Mouse (Mus musculus): Measurements from ENCODE around the gene Adamts17. TPM values are rescaled to one million over a fixed set of nuclear protein-coding genes. Genes with fewer than 3 reads are reported as not detected.

Adamts17 gene
- total and polyA plus RNA-seq, 3 experiments = 0.33 to 0.42 TPM; not detected in 1

DNA sequence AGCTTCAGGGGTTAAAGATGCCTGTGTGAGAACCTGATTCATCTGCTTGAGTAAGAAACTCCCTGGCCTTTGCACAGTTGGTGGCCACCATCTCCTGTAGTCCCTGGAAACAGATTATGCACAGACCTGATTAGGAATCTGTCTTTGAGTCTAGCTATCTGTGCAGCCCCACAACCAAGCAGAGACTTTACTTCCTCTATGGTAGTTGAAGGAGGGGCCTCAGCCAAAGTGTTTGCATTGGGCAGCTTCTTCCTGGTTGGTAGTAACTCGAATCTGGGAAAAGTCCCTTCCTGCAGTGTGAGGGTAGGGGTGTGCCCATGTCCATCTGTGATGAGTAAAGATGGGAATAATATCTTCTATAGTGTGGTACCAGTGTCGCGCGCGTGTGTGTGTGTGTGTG lies 115.2 kb downstream of the Adamts17 start:
- Histone ChIP-seq H3K4me1 (ENCODE audit: control insufficient read depth in 1 of 2, insufficient read depth in 2 of 2, low read length in 2 of 2) (no peaks in the 10 kb centered on the region), H3K36me3 (ENCODE audit: control insufficient read depth in 1 of 2, insufficient read depth in 2 of 2, low read length in 2 of 2) (no peaks in the 10 kb centered on the region; a peak in 1 of 4 replicates), H3K79me2 (ENCODE audit: control insufficient read depth, insufficient read depth, low read length, poor library complexity) (no peaks in the 10 kb centered on the region), H3K27me3 (ENCODE audit: control insufficient read depth in 1 of 2, insufficient read depth in 2 of 2, low read length in 2 of 2) (no peaks in the 10 kb centered on the region; a peak in 1 of 4 replicates), H3K9ac (ENCODE audit: control insufficient read depth, low read depth, low read length, poor library complexity, severe bottlenecking) (no peak overlapping the region), H3K27ac (ENCODE audit: control insufficient read depth, low read depth, low read length) (no peak overlapping the region), H3K9me3 (replicated peaks; ENCODE audit: insufficient read depth, low read length) (no peaks in the 10 kb centered on the region), H3K4me3 (ENCODE audit: control insufficient read depth in 1 of 2, insufficient read depth in 1 of 2, low read depth in 2 of 2, low read length in 2 of 2) (no peak overlapping the region)
- peak; percentile 15 for DNase-seq (ENCODE audit: low read depth, low spot score)
- TF ChIP-seq CTCF (IDR thresholded peaks at IDR 0.05 in 2 of 3, conservative IDR thresholded peaks at IDR 0.05 in 1 of 3; ENCODE audit: control insufficient read depth in 1 of 3, insufficient read depth in 1 of 3, low read depth in 2 of 3, low read length in 3 of 3, poor library complexity in 1 of 3, severe bottlenecking in 1 of 3) (no peak), TCF12 (IDR thresholded peaks at IDR 0.05; ENCODE audit: low read depth, low read length) (no peak), ZNF384 (IDR thresholded peaks at IDR 0.05; ENCODE audit: low read depth, low read length) (no peak), TBP (IDR thresholded peaks at IDR 0.05; ENCODE audit: low read depth, low read length) (no peak), GATA1 (IDR thresholded peaks at IDR 0.05; ENCODE audit: low read depth, low read length) (no peak), CHD1 (IDR thresholded peaks at IDR 0.05; ENCODE audit: low read depth, low read length) (no peak), SIN3A (IDR thresholded peaks at IDR 0.05; ENCODE audit: low read length) (no peak), HCFC1 (IDR thresholded peaks at IDR 0.05; ENCODE audit: low read depth, low read length) (no peak), GABPA (IDR thresholded peaks at IDR 0.05; ENCODE audit: low read depth, low read length) (no peak), POLR2A (IDR thresholded peaks at IDR 0.05; ENCODE audit: control insufficient read depth in 1 of 2, insufficient read depth in 1 of 2, low read depth in 1 of 2, low read length in 2 of 2, poor library complexity in 1 of 2) (no peak)

DNA sequence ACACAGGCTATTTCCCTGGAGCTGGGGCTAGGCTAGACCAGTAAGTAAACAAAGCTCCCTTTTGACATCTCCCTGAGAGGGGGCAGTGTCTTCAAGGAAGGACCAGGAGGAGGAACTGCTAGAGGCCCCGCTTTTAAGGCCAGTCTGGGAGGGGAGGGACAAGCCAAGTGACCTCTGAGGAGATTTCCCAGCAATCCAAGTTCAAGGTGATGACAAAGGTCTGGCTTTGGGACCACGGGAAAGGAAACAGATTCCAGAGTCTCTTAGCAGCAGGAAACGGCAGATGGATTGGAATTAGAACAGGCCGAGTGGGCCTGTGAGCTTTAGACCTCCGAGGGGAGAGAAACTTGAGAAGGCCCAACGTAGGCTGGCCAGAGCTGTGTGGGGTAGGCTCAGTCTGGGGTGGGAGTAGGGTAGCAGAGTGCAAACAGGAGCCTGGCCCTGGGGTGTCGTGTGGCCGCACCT lies 116.0 kb downstream of the Adamts17 start:
- no peaks in the 10 kb centered on the region; a peak in 1 of 4 replicates for H3K36me3 ChIP-seq (ENCODE audit: control insufficient read depth in 1 of 2, insufficient read depth in 2 of 2, low read length in 2 of 2)
- H3K9ac ChIP-seq (ENCODE audit: control insufficient read depth, low read depth, low read length, poor library complexity, severe bottlenecking) = no peak overlapping the region
- H3K27ac ChIP-seq (ENCODE audit: control insufficient read depth, low read depth, low read length) = no peak overlapping the region
- no peaks in the 10 kb centered on the region for H3K9me3 ChIP-seq (replicated peaks; ENCODE audit: insufficient read depth, low read length)
- H3K4me3 ChIP-seq (ENCODE audit: control insufficient read depth in 1 of 2, insufficient read depth in 1 of 2, low read depth in 2 of 2, low read length in 2 of 2) = no peak overlapping the region
- no peak for DNase-seq (ENCODE audit: low read depth, low spot score)
- no peak for TF ChIP-seq CHD1 (IDR thresholded peaks at IDR 0.05; ENCODE audit: low read depth, low read length)
- no peak for TF ChIP-seq POLR2A (IDR thresholded peaks at IDR 0.05; ENCODE audit: control insufficient read depth in 1 of 2, insufficient read depth in 1 of 2, low read depth in 1 of 2, low read length in 2 of 2, poor library complexity in 1 of 2)
- TF ChIP-seq MYC (IDR thresholded peaks at IDR 0.05; ENCODE audit: low read depth, low read length) = no peak
- TF ChIP-seq GABPA (IDR thresholded peaks at IDR 0.05; ENCODE audit: low read depth, low read length) = no peak
- TF ChIP-seq TAL1 (IDR thresholded peaks at IDR 0.05; ENCODE audit: low read length) = no peak
- TF ChIP-seq KAT2A (conservative IDR thresholded peaks at IDR 0.05; ENCODE audit: low read depth, low read length) = no peak
- no peak for TF ChIP-seq ZC3H11A (IDR thresholded peaks at IDR 0.05; ENCODE audit: low read depth, low read length)
- no peaks in the 10 kb centered on the region for H3K79me2 ChIP-seq (ENCODE audit: control insufficient read depth, insufficient read depth, low read length, poor library complexity)
- H3K4me1 ChIP-seq (ENCODE audit: control insufficient read depth in 1 of 2, insufficient read depth in 2 of 2, low read length in 2 of 2) = no peaks in the 10 kb centered on the region
- H3K27me3 ChIP-seq (ENCODE audit: control insufficient read depth in 1 of 2, insufficient read depth in 2 of 2, low read length in 2 of 2) = no peaks in the 10 kb centered on the region; a peak in 1 of 4 replicates

DNA sequence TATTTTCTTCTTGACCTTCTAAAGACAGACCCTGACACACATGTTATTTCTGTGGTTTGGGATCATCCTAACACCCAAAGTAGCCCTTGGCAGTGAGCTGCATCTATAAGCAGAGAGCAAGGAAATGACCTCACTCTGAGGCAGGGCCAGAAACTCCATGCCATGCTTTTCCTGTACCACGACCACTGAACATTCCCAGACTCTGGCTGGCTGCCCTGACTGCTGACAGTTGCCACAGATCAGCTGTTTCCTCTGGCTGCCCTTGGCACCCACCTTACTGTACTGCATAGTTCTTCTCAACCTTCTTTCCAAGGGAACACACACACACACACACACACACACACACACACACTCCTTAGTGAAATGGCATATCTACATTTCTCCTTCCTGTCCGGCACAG lies 116.4 kb downstream of the Adamts17 start:
- DNase-seq (ENCODE audit: low read depth, low spot score) = no peak
- Histone ChIP-seq H3K79me2 (ENCODE audit: control insufficient read depth, insufficient read depth, low read length, poor library complexity) (no peaks in the 10 kb centered on the region), H3K4me3 (ENCODE audit: control insufficient read depth in 1 of 2, insufficient read depth in 1 of 2, low read depth in 2 of 2, low read length in 2 of 2) (no peak overlapping the region), H3K36me3 (ENCODE audit: control insufficient read depth in 1 of 2, insufficient read depth in 2 of 2, low read length in 2 of 2) (no peaks in the 10 kb centered on the region; a peak in 1 of 4 replicates), H3K9ac (ENCODE audit: control insufficient read depth, low read depth, low read length, poor library complexity, severe bottlenecking) (no peak overlapping the region), H3K27me3 (ENCODE audit: control insufficient read depth in 1 of 2, insufficient read depth in 2 of 2, low read length in 2 of 2) (no peaks in the 10 kb centered on the region; a peak in 1 of 4 replicates), H3K9me3 (replicated peaks; ENCODE audit: insufficient read depth, low read length) (no peaks in the 10 kb centered on the region), H3K27ac (ENCODE audit: control insufficient read depth, low read depth, low read length) (no peak overlapping the region), H3K4me1 (ENCODE audit: control insufficient read depth in 1 of 2, insufficient read depth in 2 of 2, low read length in 2 of 2) (no peaks in the 10 kb centered on the region)
- TF ChIP-seq ZKSCAN1 (IDR thresholded peaks at IDR 0.05; ENCODE audit: low read depth, low read length) = no peak
- TF ChIP-seq SIN3A (IDR thresholded peaks at IDR 0.05; ENCODE audit: low read length) = no peak
- TF ChIP-seq ETS1 (IDR thresholded peaks at IDR 0.05; ENCODE audit: low read depth, low read length) = no peak
- TF ChIP-seq JUND (IDR thresholded peaks at IDR 0.05; ENCODE audit: low read depth, low read length) = no peak
- TF ChIP-seq TCF12 (IDR thresholded peaks at IDR 0.05; ENCODE audit: low read depth, low read length) = no peak
- no peak for TF ChIP-seq NELFE (IDR thresholded peaks at IDR 0.05; ENCODE audit: low read depth, low read length)
- no peak for TF ChIP-seq NRF1 (IDR thresholded peaks at IDR 0.05; ENCODE audit: insufficient read depth, low read depth, low read length, poor library complexity, severe bottlenecking)
- no peak for TF ChIP-seq MYB (IDR thresholded peaks at IDR 0.05; ENCODE audit: low read depth, low read length)
- no peak for TF ChIP-seq TBP (IDR thresholded peaks at IDR 0.05; ENCODE audit: low read depth, low read length)
- TF ChIP-seq EP300 (IDR thresholded peaks at IDR 0.05; ENCODE audit: low read depth in 1 of 2, low read length in 2 of 2) = no peak
- TF ChIP-seq E2F4 (IDR thresholded peaks at IDR 0.05; ENCODE audit: borderline replicate concordance, low read depth, low read length) = no peak
- no peak for TF ChIP-seq CHD1 (IDR thresholded peaks at IDR 0.05; ENCODE audit: low read depth, low read length)
- TF ChIP-seq HCFC1 (IDR thresholded peaks at IDR 0.05; ENCODE audit: low read depth, low read length) = no peak
- TF ChIP-seq POLR2AphosphoS5 (IDR thresholded peaks at IDR 0.05; ENCODE audit: borderline replicate concordance, low read depth, low read length) = no peak
- no peak for TF ChIP-seq MAFK (IDR thresholded peaks at IDR 0.05; ENCODE audit: borderline replicate concordance, low read depth, low read length)

Data from MEL (cell line).